Mouse (Mus musculus): Measurements from ENCODE around the gene Slc10a3. TPM values are rescaled to one million over a fixed set of nuclear protein-coding genes. Genes with fewer than 3 reads are reported as not detected.

The Slc10a3 gene
- total and polyA plus RNA-seq, 3 experiments = 7.4 to 14.1 (median 12.0) TPM

GRCm38 (mm10) chrX:74392535-74393443 lies 19.6 kb upstream of the Slc10a3 start, which contains the start of the genes Fam3a and Ikbkg (continued):
- no peak for TF ChIP-seq PAX5 (IDR thresholded peaks at IDR 0.05; ENCODE audit: low read length)

- Histone ChIP-seq H3K4me1 (ENCODE audit: control insufficient read depth in 1 of 2, insufficient read depth in 2 of 2) (peaks cover 0 to 4% of the 10 kb centered on the region in 2 experiments; a peak in 1 of 4 replicates), H3K79me2 (replicated peaks; ENCODE audit: control insufficient read depth, extremely low read depth, insufficient read depth, poor library complexity, severe bottlenecking) (no peaks in the 10 kb centered on the region), H3K4me3 (replicated peaks in 1 of 3; ENCODE audit: low read depth in 2 of 3, low read length in 2 of 3, poor library complexity in 1 of 3) (no peak overlapping the region), H3K27ac (ENCODE audit: insufficient read depth, low read depth) (no peak overlapping the region), H3K9ac (ENCODE audit: insufficient read depth, low read depth) (no peak overlapping the region), H3K9me3 (replicated peaks; ENCODE audit: low read length) (no peaks in the 10 kb centered on the region), H3K36me3 (replicated peaks in 1 of 2; ENCODE audit: control insufficient read depth in 1 of 2, insufficient read depth in 1 of 2, low read length in 1 of 2) (peaks cover 22 to 50% of the 10 kb centered on the region in 2 experiments), H3K27me3 (replicated peaks) (no peaks in the 10 kb centered on the region), H3K4me2 (ENCODE audit: insufficient read depth, low read depth, poor library complexity, severe bottlenecking) (no peak overlapping the region)
- dilution Hi-C loops (cut with MboI; ENCODE audit: extremely low pct_ligation_motif_present, extremely low pct_unique_long_range_greater_than_20kb, low sequenced_read_pairs) (no loop called here), in situ Hi-C loops (cut with MboI; ENCODE audit: low pct_ligation_motif_present, low pct_unique_long_range_greater_than_20kb, low sequenced_read_pairs) (loop anchor here (25.0 kb wide), 1 partner anchor 601 kb away; the partner anchor contains the start of genes Idh3g and Ssr4)
- TF ChIP-seq POLR2AphosphoS2 (IDR thresholded peaks at IDR 0.05; ENCODE audit: low read depth, low read length) (no peak), UBTF (IDR thresholded peaks at IDR 0.05; ENCODE audit: low read depth, low read length) (no peak), SIN3A (IDR thresholded peaks at IDR 0.05; ENCODE audit: low read length) (no peak), CHD1 (IDR thresholded peaks at IDR 0.05; ENCODE audit: low read depth, low read length) (no peak), ETS1 (conservative IDR thresholded peaks at IDR 0.05; ENCODE audit: low read depth, low read length) (no peak)
- DNase-seq (ENCODE audit: extremely low read depth) = no peak
These were observed 15.0 kb upstream of the Slc10a3 start for GRCm38 (mm10) chrX:74388153-74388552.

GRCm38 (mm10) chrX:74384451-74384850 lies 11.3 kb upstream of the Slc10a3 start:
- Histone ChIP-seq H3K36me3 (replicated peaks in 1 of 2; ENCODE audit: control insufficient read depth in 1 of 2, insufficient read depth in 1 of 2, low read length in 1 of 2) (peaks cover 14 to 38% of the 10 kb centered on the region in 2 experiments), H3K9me3 (replicated peaks; ENCODE audit: low read length) (no peaks in the 10 kb centered on the region), H3K27me3 (replicated peaks) (no peaks in the 10 kb centered on the region), H3K4me1 (ENCODE audit: control insufficient read depth in 1 of 2, insufficient read depth in 2 of 2) (no peaks in the 10 kb centered on the region), H3K27ac (ENCODE audit: insufficient read depth, low read depth) (no peak overlapping the region), H3K9ac (ENCODE audit: insufficient read depth, low read depth) (no peak overlapping the region), H3K4me3 (replicated peaks in 1 of 3; ENCODE audit: low read depth in 2 of 3, low read length in 2 of 3, poor library complexity in 1 of 3) (no peak overlapping the region), H3K79me2 (replicated peaks; ENCODE audit: control insufficient read depth, extremely low read depth, insufficient read depth, poor library complexity, severe bottlenecking) (no peaks in the 10 kb centered on the region), H3K4me2 (ENCODE audit: insufficient read depth, low read depth, poor library complexity, severe bottlenecking) (no peak overlapping the region)
- dilution Hi-C loops (cut with MboI; ENCODE audit: extremely low pct_ligation_motif_present, extremely low pct_unique_long_range_greater_than_20kb, low sequenced_read_pairs) = no loop called here
- DNase-seq (ENCODE audit: extremely low read depth) = no peak
- TF ChIP-seq TBP (conservative IDR thresholded peaks at IDR 0.05; ENCODE audit: low read depth, low read length) (no peak), PAX5 (IDR thresholded peaks at IDR 0.05; ENCODE audit: low read length) (no peak), ETS1 (conservative IDR thresholded peaks at IDR 0.05; ENCODE audit: low read depth, low read length) (no peak)
- in situ Hi-C loops (cut with MboI; ENCODE audit: low pct_ligation_motif_present, low pct_unique_long_range_greater_than_20kb, low sequenced_read_pairs) = loop anchor here (25.0 kb wide), 1 partner anchor 597 kb away; the partner anchor contains the start of genes Idh3g and Ssr4
